Mouse (Mus musculus) large intestine, adult 2 months (tissue): Measurements from ENCODE around the gene Lrp2. TPM values are rescaled to one million over a fixed set of nuclear protein-coding genes. Genes with fewer than 3 reads are reported as not detected.
"Not testable (repeated sequence)": the region's sequence is repeated elsewhere in the genome, so short reads cannot be mapped to it uniquely, and the experiment has no call there.

ENCODE experiments used
- DNase-seq: peaks from one replicate; pipeline ENCODE4 v3.0.0-alpha.2; 2012; ENCODE audit warnings: low read depth, low spot score
- WGBS: fragments of 180-500 bp; shearing (Covaris S2); methylation state at CpG from one replicate; pipeline ENCODE4 v1.1.7; 2018; 5-methylcytosine and 5-hydroxymethylcytosine counted together
- polyA plus RNA-seq: library from polyadenylated mRNA; depleted of rRNA; stranded (reverse); fragments of >200 nt; gene quantifications from 2 replicates; pipeline ENCODE4 v1.2.3, GENCODE M21; 2012

Gene Lrp2
- polyA plus RNA-seq, 1 experiment, result 0.04 TPM

GRCm38 (mm10) chr2:69585191-69585885 is 527 bp downstream of the Lrp2 start:
- no peak for DNase-seq
- WGBS, result 2% methylated on average over 61 of the region's 61 CpGs

GRCm38 (mm10) chr2:69584117-69584933 is 1.5 kb downstream of the Lrp2 start:
- WGBS, result 3% methylated on average over 20 of the region's 20 CpGs
- no peak for DNase-seq

- no peak for DNase-seq
- 25% methylated on average over 7 of the region's 7 CpGs for WGBS
Measured at GRCm38 (mm10) chr2:69582861-69583260, 3.0 kb downstream of the Lrp2 start.

- not testable (repeated sequence) for DNase-seq
- WGBS, result 85% methylated on average over 4 of the region's 4 CpGs
Measured at GRCm38 (mm10) chr2:69582068-69582467, 3.8 kb downstream of the Lrp2 start.

GRCm38 (mm10) chr2:69580091-69580490 is 5.8 kb downstream of the Lrp2 start:
- DNase-seq, result no peak
- 86% methylated on average over 2 of the region's 2 CpGs for WGBS

- 87% methylated on average over 8 of the region's 8 CpGs for WGBS
- no peak for DNase-seq
Measured at GRCm38 (mm10) chr2:69578206-69578605, 7.7 kb downstream of the Lrp2 start.

- DNase-seq, result no peak
- WGBS, result 96% methylated on average over 1 of the region's 1 CpGs
Measured at GRCm38 (mm10) chr2:69576531-69576930, 9.3 kb downstream of the Lrp2 start.

GRCm38 (mm10) chr2:69574934-69575333 is 10.9 kb downstream of the Lrp2 start:
- 62% methylated on average over 6 of the region's 6 CpGs for WGBS
- DNase-seq, result no peak

GRCm38 (mm10) chr2:69574261-69574660 is 11.6 kb downstream of the Lrp2 start:
- 65% methylated on average over 3 of the region's 3 CpGs for WGBS
- no peak for DNase-seq

- DNase-seq, result no peak
Measured at GRCm38 (mm10) chr2:69573733-69574054, 12.2 kb downstream of the Lrp2 start.

GRCm38 (mm10) chr2:69573038-69573732 is 12.7 kb downstream of the Lrp2 start:
- no peak for DNase-seq
- 75% methylated on average over 5 of the region's 5 CpGs for WGBS

- 33% methylated on average over 6 of the region's 6 CpGs for WGBS
Measured at GRCm38 (mm10) chr2:69570556-69570955, 15.3 kb downstream of the Lrp2 start.

GRCm38 (mm10) chr2:69566281-69566680 is 19.6 kb downstream of the Lrp2 start:
- WGBS, result 72% methylated on average over 7 of the region's 7 CpGs
- DNase-seq, result no peak

More at GRCm38 (mm10) chr2:69570556-69570955, 15.3 kb downstream of the Lrp2 start:
- DNase-seq, result no peak

- 60% methylated on average over 6 of the region's 6 CpGs for WGBS
- DNase-seq, result no peak
Measured at GRCm38 (mm10) chr2:69563492-69563891, 22.4 kb downstream of the Lrp2 start.

GRCm38 (mm10) chr2:69562761-69563160 is 23.1 kb downstream of the Lrp2 start:
- no peak for DNase-seq
- 57% methylated on average over 5 of the region's 5 CpGs for WGBS

- no peak for DNase-seq
- WGBS, result 73% methylated on average over 4 of the region's 4 CpGs
Measured at GRCm38 (mm10) chr2:69560221-69560620, 25.6 kb downstream of the Lrp2 start.

GRCm38 (mm10) chr2:69559380-69559779 is 26.5 kb downstream of the Lrp2 start:
- WGBS, result 62% methylated on average over 15 of the region's 15 CpGs
- DNase-seq, result no peak

- WGBS, result 15% methylated on average over 7 of the region's 7 CpGs
- DNase-seq, result no peak
Measured at GRCm38 (mm10) chr2:69556686-69557085, 29.2 kb downstream of the Lrp2 start.

GRCm38 (mm10) chr2:69551639-69552038 is 34.2 kb downstream of the Lrp2 start:
- WGBS, result 79% methylated on average over 5 of the region's 5 CpGs
- DNase-seq, result no peak

- no peak for DNase-seq
- 61% methylated on average over 11 of the region's 11 CpGs for WGBS
Measured at GRCm38 (mm10) chr2:69546823-69547222, 39.0 kb downstream of the Lrp2 start.

GRCm38 (mm10) chr2:69536018-69536417 is 49.8 kb downstream of the Lrp2 start:
- WGBS, result 81% methylated on average over 7 of the region's 7 CpGs
- no peak for DNase-seq
